Mouse (Mus musculus) kidney, adult 2 months (tissue): ENCODE results near the gene Nwd1.

Experiments
- CTCF ChIP-seq: fragments of 200-500 bp; conservative IDR thresholded peaks from 2 replicates; pipeline ENCODE4 v1.5.1; 2011; ENCODE audit warnings: low read depth, mild to moderate bottlenecking, control low read depth, low read length, moderate library complexity, mixed read lengths; ENCODE audit not compliant: insufficient read depth, insufficient read length
- POLR2A ChIP-seq: fragments of 200-500 bp; IDR thresholded peaks from one replicate; pipeline ENCODE4 v1.6.1; 2011; ENCODE audit warnings: low read depth, low read length, control low read depth

- TF ChIP-seq POLR2A, result no peak
- TF ChIP-seq CTCF, result no peak
Observed at GRCm38 (mm10) chr8:72722769-72723650, 76.5 kb downstream of the Nwd1 start, which contains the start of gene Sin3b.
